Mouse (Mus musculus): Measurements from ENCODE around the gene Grifin. TPM values are rescaled to one million over a fixed set of nuclear protein-coding genes. Genes with fewer than 3 reads are reported as not detected.

The Grifin gene
- polyA plus RNA-seq, 1 experiment from 2014 or later: not detected

GRCm38 (mm10) chr5:140517921-140518230 lies 47.0 kb downstream of the Grifin start:
- Histone ChIP-seq H3K9me3 (ENCODE audit: control insufficient read depth, low read length) (no peaks in the 10 kb centered on the region), H3K27ac (replicated peaks; ENCODE audit: low read depth, low read length) (no peak overlapping the region), H3K4me1 (ENCODE audit: control insufficient read depth, insufficient read depth, low read length) (0 out of 2 replicates have a peak, but pooled peaks cover 3% of the 10 kb centered on the region), H3K4me3 (ENCODE audit: low read depth, low read length) (no peak overlapping the region), H3K9ac (ENCODE audit: low read length) (no peak overlapping the region), H3K27me3 (ENCODE audit: control insufficient read depth, insufficient read depth, low read length) (no peaks in the 10 kb centered on the region), H3K36me3 (ENCODE audit: control insufficient read depth, insufficient read depth, low read length) (no peaks in the 10 kb centered on the region), H3K4me2 (ENCODE audit: low read depth, severe bottlenecking) (no peak overlapping the region)
- ATAC-seq (ENCODE audit: insufficient number of reproducible peaks, low FRiP score, low TSS enrichment, low read depth) (no peak), DNase-seq (ENCODE audit: low spot score) (no peak)
- 77% methylated on average over 4 of the region's 4 CpGs for WGBS

DNA sequence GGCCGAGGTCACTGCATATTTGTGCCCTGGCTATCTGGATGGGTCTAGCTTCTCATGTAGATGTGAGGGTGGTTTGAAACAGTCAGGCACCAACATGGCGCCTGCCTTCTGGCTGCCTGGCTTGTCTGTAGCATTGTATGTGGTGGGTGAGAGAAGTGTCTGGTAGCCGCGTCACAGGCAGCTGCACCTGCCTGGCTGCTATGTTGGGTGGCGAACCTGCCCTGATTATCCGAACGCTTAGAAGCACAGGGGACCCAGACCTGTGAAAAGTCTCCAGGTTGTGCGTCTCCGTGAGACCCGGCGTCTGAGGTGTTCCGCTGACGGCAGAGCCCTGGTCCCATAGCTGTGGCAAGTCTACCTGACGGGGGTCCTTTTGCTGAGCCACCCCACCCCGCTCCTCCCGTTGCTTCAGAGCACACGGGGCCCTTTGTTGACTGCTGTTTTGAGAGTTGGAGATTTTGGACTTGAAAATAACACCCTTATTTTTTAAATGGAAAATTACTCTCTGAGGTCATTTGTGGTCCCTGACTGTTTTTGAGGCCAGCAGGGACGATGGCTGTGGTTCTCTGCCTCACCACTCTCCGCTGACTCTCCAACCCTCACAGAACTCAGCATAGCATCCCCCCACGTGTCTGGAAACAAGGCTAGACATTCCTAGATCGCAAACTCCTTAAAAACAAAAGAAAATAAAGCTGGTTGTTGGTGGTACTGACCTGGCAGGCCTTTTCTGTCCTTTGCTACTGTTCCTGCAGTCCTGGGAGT lies 47.5 kb downstream of the Grifin start:
- DNase-seq (ENCODE audit: low spot score) (no peak), ATAC-seq (ENCODE audit: insufficient number of reproducible peaks, low FRiP score, low TSS enrichment, low read depth) (no peak)
- H3K4me2 ChIP-seq (ENCODE audit: low read depth, severe bottlenecking): no peak overlapping the region
- no peaks in the 10 kb centered on the region for H3K36me3 ChIP-seq (ENCODE audit: control insufficient read depth, insufficient read depth, low read length)
- H3K9ac ChIP-seq (ENCODE audit: low read length): no peak overlapping the region
- no peak overlapping the region for H3K4me3 ChIP-seq (ENCODE audit: low read depth, low read length)
- no peaks in the 10 kb centered on the region for H3K9me3 ChIP-seq (ENCODE audit: control insufficient read depth, low read length)
- H3K4me1 ChIP-seq (ENCODE audit: control insufficient read depth, insufficient read depth, low read length): 0 out of 2 replicates have a peak, but pooled peaks cover 3% of the 10 kb centered on the region
- 90% methylated on average over 21 of the region's 21 CpGs for WGBS
- H3K27me3 ChIP-seq (ENCODE audit: control insufficient read depth, insufficient read depth, low read length): no peaks in the 10 kb centered on the region
- 0 out of 2 replicates have a peak overlapping the region, but pooled peaks have one; percentile 21 for H3K27ac ChIP-seq (replicated peaks; ENCODE audit: low read depth, low read length)

DNA sequence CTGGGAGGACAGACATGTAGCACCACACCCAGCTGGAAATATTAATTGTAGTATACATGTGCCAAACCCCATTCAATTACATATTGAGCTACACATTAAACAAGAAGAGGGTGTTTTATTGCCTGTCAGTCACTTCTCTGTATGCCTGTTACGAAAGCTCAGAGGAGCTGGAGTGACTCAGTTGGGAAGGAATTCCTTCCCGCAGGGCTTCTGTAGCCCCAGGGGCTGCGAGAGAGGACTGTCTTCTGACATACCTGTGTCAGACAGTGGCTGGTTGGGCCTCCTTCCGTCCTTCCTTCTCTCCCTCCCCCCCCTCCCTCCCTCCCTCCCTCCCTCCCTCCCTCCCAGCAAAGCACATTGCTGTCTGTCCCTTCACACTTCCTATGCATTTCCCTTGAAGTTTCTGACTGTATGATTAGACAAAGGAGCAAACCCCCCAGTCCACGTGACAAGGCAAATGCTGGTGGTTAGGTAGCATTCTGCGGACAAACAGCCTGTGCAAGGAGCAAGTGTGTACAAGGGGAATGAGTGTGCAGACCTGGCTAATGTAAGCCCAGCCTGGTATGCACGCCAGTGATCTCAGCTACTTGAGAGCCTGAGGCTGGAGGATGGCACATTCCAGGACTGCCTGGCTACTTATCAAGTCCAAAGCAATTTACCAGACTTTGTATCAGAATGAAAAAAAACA lies 49.9 kb downstream of the Grifin start:
- no peaks in the 10 kb centered on the region for H3K9me3 ChIP-seq (ENCODE audit: control insufficient read depth, low read length)
- no peak overlapping the region for H3K27ac ChIP-seq (replicated peaks; ENCODE audit: low read depth, low read length)
- H3K36me3 ChIP-seq (ENCODE audit: control insufficient read depth, insufficient read depth, low read length): no peaks in the 10 kb centered on the region
- no peak for DNase-seq (ENCODE audit: low spot score)
- no peak for ATAC-seq (ENCODE audit: insufficient number of reproducible peaks, low FRiP score, low TSS enrichment, low read depth)
- no peak overlapping the region for H3K9ac ChIP-seq (ENCODE audit: low read length)
- no peaks in the 10 kb centered on the region for H3K27me3 ChIP-seq (ENCODE audit: control insufficient read depth, insufficient read depth, low read length)
- H3K4me1 ChIP-seq (ENCODE audit: control insufficient read depth, insufficient read depth, low read length): 0 out of 2 replicates have a peak, but pooled peaks cover 3% of the 10 kb centered on the region
- no peak overlapping the region for H3K4me3 ChIP-seq (ENCODE audit: low read depth, low read length)
- 52% methylated on average over 7 of the region's 7 CpGs for WGBS
- no peak overlapping the region for H3K4me2 ChIP-seq (ENCODE audit: low read depth, severe bottlenecking)

- no peak overlapping the region for H3K4me3 ChIP-seq (ENCODE audit: low read depth, low read length)
- no peak overlapping the region for H3K9ac ChIP-seq (ENCODE audit: low read length)
- H3K9me3 ChIP-seq (ENCODE audit: control insufficient read depth, low read length): no peaks in the 10 kb centered on the region
- H3K4me2 ChIP-seq (ENCODE audit: low read depth, severe bottlenecking): no peak overlapping the region
- ATAC-seq (ENCODE audit: insufficient number of reproducible peaks, low FRiP score, low TSS enrichment, low read depth): no peak
- no peaks in the 10 kb centered on the region for H3K27me3 ChIP-seq (ENCODE audit: control insufficient read depth, insufficient read depth, low read length)
- no peak for DNase-seq (ENCODE audit: low spot score)
- H3K36me3 ChIP-seq (ENCODE audit: control insufficient read depth, insufficient read depth, low read length): no peaks in the 10 kb centered on the region
- WGBS: 84% methylated on average over 8 of the region's 8 CpGs
- peaks cover 6% of the 10 kb centered on the region for H3K4me1 ChIP-seq (ENCODE audit: control insufficient read depth, insufficient read depth, low read length)
- H3K27ac ChIP-seq (replicated peaks; ENCODE audit: low read depth, low read length): no peak overlapping the region
Measured at GRCm38 (mm10) chr5:140513921-140514320, 51.0 kb downstream of the Grifin start.

Other genes starting within 250 kb of the Grifin start
- 51.5 and 57.4 TPM in 2 replicates for gene Mad1l1, start 243.5 kb downstream of the Grifin start, polyA plus RNA-seq (2014; fragmentation: Nextera tagmentation; extraction: Ambion mirVana)
- gene Nudt1, start 243.4 kb downstream of the Grifin start, polyA plus RNA-seq (2014; fragmentation: Nextera tagmentation; extraction: Ambion mirVana): 58.1 and 58.8 TPM in 2 replicates
- 23.5 and 27.3 TPM in 2 replicates for gene Mrm2, start 233.2 kb downstream of the Grifin start, polyA plus RNA-seq (2014; fragmentation: Nextera tagmentation; extraction: Ambion mirVana)
- 9.7 and 10.1 TPM in 2 replicates for gene Snx8, start 175.8 kb downstream of the Grifin start, polyA plus RNA-seq (2014; fragmentation: Nextera tagmentation; extraction: Ambion mirVana)
- 210 and 212 TPM in 2 replicates for gene Eif3b, start 145.7 kb downstream of the Grifin start, polyA plus RNA-seq (2014; fragmentation: Nextera tagmentation; extraction: Ambion mirVana)
- not detected in 2 replicates for gene Gm4869, start 119.4 kb downstream of the Grifin start, polyA plus RNA-seq (2014; fragmentation: Nextera tagmentation; extraction: Ambion mirVana)
- 11.9 and 16.6 TPM in 2 replicates for gene Chst12, start 59.5 kb downstream of the Grifin start, polyA plus RNA-seq (2014; fragmentation: Nextera tagmentation; extraction: Ambion mirVana)
- 9.0 and 10.8 TPM in 2 replicates for gene Lfng, start 42.2 kb upstream of the Grifin start, polyA plus RNA-seq (2014; fragmentation: Nextera tagmentation; extraction: Ambion mirVana)
- gene Ttyh3, start 84.0 kb upstream of the Grifin start, polyA plus RNA-seq (2014; fragmentation: Nextera tagmentation; extraction: Ambion mirVana): 51.4 and 58.3 TPM in 2 replicates
- 15.1 and 22.7 TPM in 2 replicates for gene Iqce, start 137.3 kb upstream of the Grifin start, polyA plus RNA-seq (2014; fragmentation: Nextera tagmentation; extraction: Ambion mirVana)
- gene Brat1, start 139.9 kb upstream of the Grifin start, polyA plus RNA-seq (2014; fragmentation: Nextera tagmentation; extraction: Ambion mirVana): 11.7 and 12.0 TPM in 2 replicates
- 0.52 and 0.71 TPM in 2 replicates for gene Amz1, start 159.1 kb upstream of the Grifin start, polyA plus RNA-seq (2014; fragmentation: Nextera tagmentation; extraction: Ambion mirVana)